Mouse (Mus musculus) midbrain, embryonic 13.5 days (tissue): Measurements from ENCODE around the gene Trp53inp2. TPM values are rescaled to one million over a fixed set of nuclear protein-coding genes. Genes with fewer than 3 reads are reported as not detected.
A peak's percentile ranks its signal among the peaks of the same experiment; 100 is the strongest.

Experiments used
- ATAC-seq: fragments of 200-750 bp; cut with Nextera tagmentation; 2 replicates; pipeline ENCODE4 v1.8.0; 2017; ENCODE audit warnings: mild to moderate bottlenecking, moderate TSS enrichment, moderate library complexity
- H3K27ac ChIP-seq: fragments of 300-500 bp; sonication (generic); 2 replicates; pipeline ENCODE4 v1.5.1; 2015; ENCODE audit warnings: inconsistent platforms, mild to moderate bottlenecking, moderate library complexity
- H3K27me3 ChIP-seq: fragments of 300-500 bp; sonication (generic); 2 replicates; pipeline ENCODE4 v1.6.1; 2015; ENCODE audit warnings: mild to moderate bottlenecking, inconsistent platforms
- H3K36me3 ChIP-seq: fragments of 300-500 bp; sonication (generic); 2 replicates; pipeline ENCODE4 v1.6.1; 2015; ENCODE audit warnings: mild to moderate bottlenecking, inconsistent platforms
- H3K4me1 ChIP-seq: fragments of 300-500 bp; sonication (generic); replicated peaks from 2 replicates; pipeline ENCODE4 v1.6.1; 2015; ENCODE audit warnings: inconsistent platforms
- H3K4me2 ChIP-seq: fragments of 300-500 bp; sonication (generic); replicated peaks from 2 replicates; pipeline ENCODE4 v1.6.1; 2015; ENCODE audit warnings: moderate library complexity, mild to moderate bottlenecking, inconsistent platforms
- H3K4me3 ChIP-seq: fragments of 300-500 bp; sonication (generic); replicated peaks from 2 replicates; pipeline ENCODE4 v1.5.1; 2015; ENCODE audit warnings: mild to moderate bottlenecking, inconsistent platforms
- H3K9ac ChIP-seq: fragments of 300-500 bp; sonication (generic); replicated peaks from 2 replicates; pipeline ENCODE4 v1.6.1; 2015; ENCODE audit warnings: mild to moderate bottlenecking, inconsistent platforms
- H3K9me3 ChIP-seq: fragments of 300-500 bp; sonication (generic); 2 replicates; pipeline ENCODE4 v1.6.1; 2016; ENCODE audit warnings: mild to moderate bottlenecking, inconsistent platforms
- WGBS: fragments of 180-500 bp; shearing (Covaris S2); methylation state at CpG from one replicate; pipeline ENCODE4 v1.1.7; 2015; 5-methylcytosine and 5-hydroxymethylcytosine counted together
- polyA plus RNA-seq: library from polyadenylated mRNA; unstranded; fragments of >200 nt; fragmentation: Nextera tagmentation; extraction: Ambion mirVana; gene quantifications from 2 replicates; pipeline ENCODE4 v1.2.1, GENCODE M21; 2015

The Trp53inp2 gene
- polyA plus RNA-seq = 118 and 131 TPM in 2 replicates

DNA sequence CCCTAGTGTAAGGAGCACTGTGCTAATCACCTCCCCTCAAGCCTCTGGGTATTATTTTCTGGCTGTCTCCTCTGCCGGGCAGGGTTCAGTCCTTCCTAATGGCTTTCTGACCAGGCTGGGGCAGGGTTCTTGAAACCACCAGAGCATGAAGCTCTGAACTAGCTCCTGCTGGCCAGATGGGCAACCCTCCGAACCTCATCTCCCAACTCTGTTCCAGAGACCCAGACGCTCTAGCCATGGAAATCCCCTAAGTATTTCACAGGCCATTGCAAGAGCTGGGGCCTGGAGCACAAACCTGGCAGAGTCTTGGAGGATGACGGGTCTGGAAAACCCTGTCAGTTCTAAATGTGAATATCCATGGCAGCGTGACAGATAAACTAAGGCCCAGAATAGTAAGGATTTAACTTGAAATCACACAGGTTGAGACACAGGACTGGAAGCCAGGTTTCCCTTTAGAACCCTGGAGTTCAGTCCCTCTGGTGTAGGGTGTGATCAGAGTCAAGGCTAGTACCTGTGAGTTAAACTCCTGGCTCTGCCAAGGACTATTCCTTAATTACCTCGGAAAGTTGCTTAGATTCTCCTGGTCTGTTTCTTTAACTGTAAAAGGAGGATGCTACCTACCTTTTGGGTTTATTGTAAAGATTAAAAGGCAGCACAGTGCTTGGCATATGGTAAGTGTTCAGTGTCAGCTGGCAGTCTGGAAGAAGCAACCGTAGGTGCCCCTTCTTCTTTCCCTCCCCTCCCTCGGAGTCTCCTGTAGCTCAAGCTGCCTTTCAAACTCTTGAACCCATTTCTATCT lies at the start of gene Trp53inp2:
Gene Trp53inp2, plus strand, starts transcription at position 799 of the 799 bp plus-strand sequence.
- peak within 1 kb of the TSS; percentile 93 for H3K9ac ChIP-seq
- no peaks in the 10 kb centered on the region for H3K9me3 ChIP-seq
- WGBS = 34% methylated on average over 8 of the region's 8 CpGs
- H3K4me2 ChIP-seq = peak within 1 kb of the TSS; percentile 79
- peak within 1 kb of the TSS; percentile 68 for H3K4me3 ChIP-seq
- peak within 1 kb of the TSS; percentile 99 for H3K27ac ChIP-seq
- peaks cover 2% of the 10 kb centered on the region; the same call in 1 of the 2 replicates for H3K27me3 ChIP-seq
- no peak for ATAC-seq
- peaks cover 43% of the 10 kb centered on the region for H3K4me1 ChIP-seq
- H3K36me3 ChIP-seq = peaks cover 3% of the 10 kb centered on the region; the same call in 1 of the 2 replicates

DNA sequence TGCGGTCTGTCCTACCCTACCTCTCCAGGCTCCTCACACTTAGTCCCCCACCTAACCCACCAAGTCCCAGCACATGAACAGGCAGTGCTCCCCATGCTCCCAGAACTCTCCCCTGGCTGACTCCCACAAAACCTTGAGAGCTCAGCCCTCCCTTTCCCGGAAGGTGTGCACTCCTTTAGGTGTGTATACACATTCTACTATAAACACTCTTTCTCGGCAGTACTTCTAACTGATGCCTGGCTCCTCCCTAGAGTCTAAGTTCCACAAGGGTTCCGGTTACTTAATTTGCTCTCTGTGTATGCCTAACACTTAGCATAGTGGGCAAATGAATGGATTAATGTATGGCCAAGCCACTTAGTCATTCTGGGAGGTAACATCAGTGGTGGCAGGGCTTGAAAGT lies 49.5 kb upstream of the Trp53inp2 start:
- H3K36me3 ChIP-seq = peaks cover 64% of the 10 kb centered on the region
- H3K4me2 ChIP-seq = no peak overlapping the region
- H3K9ac ChIP-seq = no peak overlapping the region
- ATAC-seq = no peak
- H3K4me3 ChIP-seq = no peak overlapping the region
- 0 out of 2 replicates have a peak, but pooled peaks cover 3% of the 10 kb centered on the region for H3K9me3 ChIP-seq
- 94% methylated on average over 4 of the region's 4 CpGs for WGBS
- H3K4me1 ChIP-seq = no peaks in the 10 kb centered on the region
- H3K27ac ChIP-seq = no peak overlapping the region
- H3K27me3 ChIP-seq = no peaks in the 10 kb centered on the region

DNA sequence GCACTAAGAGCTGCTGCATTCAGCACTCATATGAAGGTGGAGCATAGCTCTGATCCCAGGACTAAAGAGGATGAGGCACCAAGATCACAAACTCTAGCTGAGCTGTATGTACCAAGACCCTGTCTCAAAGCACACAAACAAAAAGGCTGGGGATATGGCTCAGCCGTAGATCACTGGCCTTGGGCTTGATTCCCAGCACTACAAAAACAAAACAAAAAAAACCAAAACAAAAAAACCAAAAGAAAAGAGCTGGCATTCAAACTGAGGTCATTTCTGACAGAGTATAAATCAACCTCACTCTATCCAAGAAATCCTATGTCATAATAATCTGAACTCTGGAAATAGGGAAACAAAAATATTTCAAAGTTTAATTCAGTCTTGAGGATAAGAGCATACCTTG lies 47.4 kb upstream of the Trp53inp2 start:
- Histone ChIP-seq H3K4me3 (no peak overlapping the region), H3K9me3 (no peaks in the 10 kb centered on the region), H3K4me1 (no peaks in the 10 kb centered on the region), H3K36me3 (peaks cover 52% of the 10 kb centered on the region), H3K9ac (no peak overlapping the region), H3K27me3 (no peaks in the 10 kb centered on the region), H3K4me2 (no peak overlapping the region), H3K27ac (no peak overlapping the region)
- ATAC-seq = no peak
- WGBS = 90% methylated on average over 1 of the region's 1 CpGs

DNA sequence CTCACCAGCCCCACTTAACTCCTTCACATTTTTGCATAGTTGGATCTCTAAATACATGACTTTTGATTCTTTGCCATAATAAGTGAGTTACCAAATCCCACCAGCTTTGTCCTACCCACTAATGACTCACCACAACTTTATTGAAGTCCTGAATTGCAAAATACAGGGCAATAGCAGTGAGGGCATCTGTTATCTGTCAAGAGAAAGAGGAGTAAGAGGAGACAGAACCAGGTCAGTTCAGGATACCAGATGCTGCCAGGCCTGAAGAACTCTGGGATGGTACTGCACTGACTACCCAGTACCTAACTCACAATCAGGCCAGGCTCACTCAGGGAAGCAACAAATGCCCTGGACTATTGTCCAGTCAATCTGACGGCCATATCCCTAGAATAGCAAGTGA lies 45.6 kb upstream of the Trp53inp2 start:
- Histone ChIP-seq H3K4me1 (no peaks in the 10 kb centered on the region), H3K9me3 (no peaks in the 10 kb centered on the region), H3K36me3 (peaks cover 43% of the 10 kb centered on the region), H3K27ac (no peak overlapping the region), H3K27me3 (no peaks in the 10 kb centered on the region), H3K4me3 (no peak overlapping the region), H3K4me2 (no peak overlapping the region), H3K9ac (no peak overlapping the region)
- ATAC-seq = no peak
- WGBS = 91% methylated on average over 1 of the region's 1 CpGs

DNA sequence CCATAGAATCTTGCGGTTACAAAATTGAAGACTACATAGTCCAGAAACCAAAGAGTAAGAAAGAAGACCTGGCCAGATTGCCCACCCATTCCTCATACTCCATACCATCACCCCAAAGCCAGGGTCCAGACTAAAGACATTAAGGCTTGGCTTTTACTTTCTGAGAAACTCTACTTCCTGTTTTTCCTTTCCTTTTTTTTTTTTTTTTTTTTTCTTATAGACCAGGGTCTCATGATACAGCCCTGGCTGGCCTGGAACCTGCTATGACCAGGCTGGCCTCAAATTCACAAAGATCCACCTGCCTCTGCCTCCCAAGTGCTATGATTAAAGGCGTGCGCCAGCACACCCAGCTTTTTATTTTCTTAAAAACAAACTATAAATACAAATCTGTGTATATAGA lies 44.6 kb upstream of the Trp53inp2 start:
- H3K36me3 ChIP-seq = peaks cover 35% of the 10 kb centered on the region
- H3K4me2 ChIP-seq = no peak overlapping the region
- H3K4me3 ChIP-seq = no peak overlapping the region
- 96% methylated on average over 3 of the region's 3 CpGs for WGBS
- no peak for ATAC-seq
- H3K27me3 ChIP-seq = no peaks in the 10 kb centered on the region
- no peak overlapping the region for H3K27ac ChIP-seq
- no peaks in the 10 kb centered on the region for H3K4me1 ChIP-seq
- no peak overlapping the region for H3K9ac ChIP-seq
- no peaks in the 10 kb centered on the region for H3K9me3 ChIP-seq

DNA sequence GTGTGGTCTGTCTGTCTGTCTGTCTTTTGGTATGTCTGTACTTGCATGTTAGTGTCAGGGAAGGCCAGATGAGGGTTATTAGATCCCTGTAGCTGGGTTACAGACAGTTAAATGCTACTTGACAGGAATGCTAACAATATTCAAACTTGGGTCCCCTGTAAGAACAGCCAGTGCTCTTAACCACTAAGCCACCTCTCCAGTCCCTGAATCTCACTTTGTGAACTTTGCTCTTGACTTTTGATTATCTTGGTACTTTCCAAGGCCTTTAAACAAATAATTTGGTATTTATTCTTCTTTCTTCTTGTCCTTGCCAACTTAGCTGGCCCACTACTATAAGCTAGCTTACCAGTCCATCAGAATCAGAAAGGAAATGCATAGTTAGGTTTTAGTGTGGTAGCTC lies 40.7 kb upstream of the Trp53inp2 start:
- peaks cover 25% of the 10 kb centered on the region for H3K36me3 ChIP-seq
- H3K27me3 ChIP-seq = no peaks in the 10 kb centered on the region
- no peaks in the 10 kb centered on the region for H3K4me1 ChIP-seq
- no peak for ATAC-seq
- no peak overlapping the region for H3K27ac ChIP-seq
- no peak overlapping the region for H3K9ac ChIP-seq
- no peaks in the 10 kb centered on the region for H3K9me3 ChIP-seq
- H3K4me3 ChIP-seq = no peak overlapping the region
- no peak overlapping the region for H3K4me2 ChIP-seq

DNA sequence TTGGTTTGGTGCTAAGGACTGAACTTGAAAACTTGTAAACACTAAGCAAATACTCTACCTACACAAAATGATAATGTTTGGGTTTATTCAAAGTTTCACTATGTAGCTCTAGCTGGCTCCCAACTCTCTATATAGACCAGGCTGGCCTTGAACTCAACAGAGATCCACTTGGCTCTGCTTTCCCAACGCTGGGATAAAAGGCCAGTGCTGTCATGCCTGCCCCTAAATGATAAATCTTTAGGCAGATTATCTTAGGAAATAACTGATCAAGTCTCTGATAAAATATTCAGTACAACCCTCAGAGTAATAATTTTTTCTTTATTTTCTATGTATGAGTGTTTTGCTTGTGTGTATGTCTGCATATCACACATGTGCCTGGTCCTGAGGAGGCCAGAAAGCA lies 34.2 kb upstream of the Trp53inp2 start:
- no peak overlapping the region for H3K9ac ChIP-seq
- H3K4me3 ChIP-seq = no peak overlapping the region
- H3K9me3 ChIP-seq = no peaks in the 10 kb centered on the region
- H3K27ac ChIP-seq = no peak overlapping the region
- WGBS = 69% methylated on average over 1 of the region's 1 CpGs
- H3K4me1 ChIP-seq = no peaks in the 10 kb centered on the region
- H3K27me3 ChIP-seq = no peaks in the 10 kb centered on the region
- no peak overlapping the region for H3K4me2 ChIP-seq
- H3K36me3 ChIP-seq = peaks cover 22% of the 10 kb centered on the region
- no peak for ATAC-seq

DNA sequence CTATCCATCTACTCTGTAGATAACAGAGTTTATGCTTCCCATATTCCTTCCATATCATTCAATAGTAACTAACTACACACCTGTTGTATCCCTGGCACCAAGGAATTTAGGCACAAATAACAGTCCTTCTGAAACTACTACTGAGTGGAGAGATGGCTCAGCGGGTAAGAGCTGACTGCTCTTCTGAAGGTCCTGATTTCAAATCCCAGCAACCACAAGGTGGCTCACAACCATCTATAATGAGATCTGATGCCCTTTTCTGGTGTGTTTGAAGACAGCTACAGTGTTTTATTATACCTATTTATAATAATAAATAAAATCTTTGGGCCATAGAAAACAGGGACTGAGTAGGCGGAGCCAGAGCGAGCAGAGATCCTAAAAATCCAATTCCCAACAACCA lies 26.5 kb upstream of the Trp53inp2 start:
- H3K27ac ChIP-seq = no peak overlapping the region
- no peaks in the 10 kb centered on the region for H3K9me3 ChIP-seq
- no peak overlapping the region for H3K4me3 ChIP-seq
- no peak overlapping the region for H3K4me2 ChIP-seq
- H3K4me1 ChIP-seq = peaks cover 19% of the 10 kb centered on the region
- no peaks in the 10 kb centered on the region for H3K27me3 ChIP-seq
- whole genome bisulfite sequencing = 94% methylated on average over 3 of the region's 3 CpGs
- H3K9ac ChIP-seq = no peak overlapping the region
- ATAC-seq = no peak
- no peaks in the 10 kb centered on the region for H3K36me3 ChIP-seq

DNA sequence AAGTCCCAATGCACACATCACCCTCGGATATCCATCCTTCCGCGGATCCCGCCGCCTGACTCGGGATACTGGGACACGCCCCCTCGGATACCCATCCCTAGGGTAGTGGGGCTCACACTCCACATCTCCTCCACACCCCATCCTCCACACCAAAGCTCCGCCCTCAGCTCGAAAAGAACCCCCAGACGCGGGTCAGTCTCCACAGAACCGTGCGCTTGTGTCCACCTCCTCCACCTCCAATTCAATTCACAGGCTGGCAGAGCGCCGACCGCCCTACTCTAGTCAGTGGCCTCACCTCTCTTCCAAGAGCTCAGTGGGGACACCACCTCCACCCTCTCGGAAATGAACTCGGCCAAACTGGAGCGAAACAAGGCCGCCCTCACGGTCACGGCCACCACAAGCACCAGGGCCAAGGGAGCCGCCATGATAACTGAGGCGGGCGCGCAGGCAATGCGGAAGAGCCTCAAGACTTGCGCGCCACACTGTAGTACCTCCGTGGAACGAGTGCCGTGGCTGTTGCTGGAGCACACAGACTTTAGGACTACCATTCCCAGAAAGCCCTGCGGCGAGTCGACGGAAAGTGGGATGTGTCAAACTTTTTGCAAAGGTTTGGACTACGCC lies 23.8 kb upstream of the Trp53inp2 start, which contains the start of gene Pigu:
Gene Pigu, minus strand, starts transcription at position 460 of the 621 bp plus-strand sequence.
- under 1% methylated on average over 38 of the region's 38 CpGs for WGBS
- Histone ChIP-seq H3K9me3 (no peaks in the 10 kb centered on the region), H3K9ac (peak within 1 kb of the TSS; percentile 80), H3K36me3 (no peaks in the 10 kb centered on the region), H3K4me2 (peak within 1 kb of the TSS; percentile 82), H3K27ac (peak within 1 kb of the TSS; percentile 81), H3K27me3 (no peaks in the 10 kb centered on the region), H3K4me3 (peak within 1 kb of the TSS; percentile 76), H3K4me1 (peaks cover 19% of the 10 kb centered on the region)
- ATAC-seq = peak; percentile 100

DNA sequence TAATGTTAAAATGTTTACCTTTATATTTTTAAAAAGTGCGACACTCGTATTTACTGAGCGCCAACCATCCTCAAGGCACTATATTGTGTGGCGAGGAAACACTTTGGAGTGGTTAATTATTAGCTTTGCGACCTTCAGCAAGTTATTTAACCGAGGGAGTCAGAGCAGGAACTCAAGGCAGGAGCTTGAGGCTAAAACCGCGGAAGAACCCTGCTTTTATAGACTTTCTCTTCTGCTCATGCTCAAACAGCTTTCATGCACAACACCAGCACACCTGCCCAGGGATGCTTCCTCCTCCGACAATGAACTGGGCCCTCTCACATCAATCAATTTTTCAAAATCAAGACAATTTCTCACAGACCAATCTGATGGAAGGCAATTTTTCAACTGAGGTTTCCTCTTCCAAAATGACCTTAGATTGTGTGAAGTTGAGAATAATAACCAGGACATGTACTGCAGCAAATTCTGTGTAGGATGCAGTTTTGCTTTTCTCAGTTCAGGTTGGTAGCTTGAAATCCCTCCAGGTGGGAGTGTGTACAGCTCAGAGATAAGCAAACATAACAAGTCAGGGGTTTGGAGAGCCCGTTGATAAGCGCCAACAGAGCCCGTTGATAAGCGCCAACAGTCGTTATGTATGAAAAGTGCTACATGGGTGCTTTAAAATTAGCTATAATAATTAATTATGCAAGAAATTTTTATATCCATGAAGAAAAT lies 23.0 kb upstream of the Trp53inp2 start:
- peak overlapping the region; percentile 76 for H3K4me3 ChIP-seq
- no peaks in the 10 kb centered on the region for H3K36me3 ChIP-seq
- H3K27me3 ChIP-seq = no peaks in the 10 kb centered on the region
- H3K4me2 ChIP-seq = peak overlapping the region; percentile 82
- H3K9me3 ChIP-seq = no peaks in the 10 kb centered on the region
- peaks cover 19% of the 10 kb centered on the region for H3K4me1 ChIP-seq
- peak overlapping the region; percentile 45; the same call in 1 of the 2 replicates for H3K27ac ChIP-seq
- 34% methylated on average over 14 of the region's 14 CpGs for WGBS
- H3K9ac ChIP-seq = peak overlapping the region; percentile 60; the same call in 1 of the 2 replicates
- peak; percentile 61 for ATAC-seq

DNA sequence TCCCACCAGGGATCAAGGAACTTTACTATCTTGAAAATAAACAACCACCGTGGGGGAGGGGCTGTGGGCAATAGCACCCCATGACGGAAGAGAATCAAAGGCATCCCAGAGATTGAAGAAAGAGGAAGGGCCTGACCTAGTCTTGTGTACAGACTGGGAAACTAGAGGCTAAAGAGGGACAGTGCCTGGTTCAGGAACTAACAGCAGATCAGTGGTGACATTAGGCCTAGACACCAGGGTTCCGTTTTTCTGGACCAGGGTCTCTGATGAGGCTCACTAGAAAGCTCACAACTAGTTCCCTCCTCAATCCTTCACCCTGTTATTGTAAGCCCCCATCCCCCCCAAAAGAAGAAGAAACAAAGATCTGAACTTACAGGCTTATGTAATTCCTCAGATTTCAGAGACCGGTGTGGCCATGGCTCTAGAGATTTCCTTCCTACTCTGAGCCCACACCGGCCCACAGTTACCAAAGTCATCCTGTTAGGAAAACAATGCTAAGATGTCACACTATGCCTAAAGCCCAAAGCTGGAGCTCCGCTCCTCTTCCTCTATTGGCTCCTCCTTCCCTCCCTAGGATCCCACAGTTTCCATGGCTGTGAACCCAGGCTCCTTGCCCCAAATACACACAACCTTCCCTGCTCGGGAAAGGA lies 13.1 kb upstream of the Trp53inp2 start:
- no peak for ATAC-seq
- WGBS = 89% methylated on average over 7 of the region's 7 CpGs
- Histone ChIP-seq H3K27ac (no peak overlapping the region), H3K4me2 (no peak overlapping the region), H3K9ac (no peak overlapping the region), H3K27me3 (no peaks in the 10 kb centered on the region), H3K4me1 (no peaks in the 10 kb centered on the region), H3K9me3 (no peaks in the 10 kb centered on the region), H3K36me3 (no peaks in the 10 kb centered on the region), H3K4me3 (no peak overlapping the region)
